Mouse (Mus musculus) adrenal gland, postnatal 25 days (tissue): ENCODE data around the gene Src. TPM values are rescaled to one million over a fixed set of nuclear protein-coding genes. Genes with fewer than 3 reads are reported as not detected.
A peak's percentile ranks its signal among the peaks of the same experiment; 100 is the strongest.

ENCODE experiments used
- DNase-seq: peaks from one replicate; pipeline ENCODE4 v3.0.0; 2021; ENCODE audit warnings: mixed read lengths
- total RNA-seq: library from RNA; stranded (reverse); gene quantifications from 2 replicates; pipeline ENCODE4 v1.2.3, GENCODE M21; 2021

Src gene
- total RNA-seq, 1 experiment from 2014 or later, result 19.4 TPM

DNA sequence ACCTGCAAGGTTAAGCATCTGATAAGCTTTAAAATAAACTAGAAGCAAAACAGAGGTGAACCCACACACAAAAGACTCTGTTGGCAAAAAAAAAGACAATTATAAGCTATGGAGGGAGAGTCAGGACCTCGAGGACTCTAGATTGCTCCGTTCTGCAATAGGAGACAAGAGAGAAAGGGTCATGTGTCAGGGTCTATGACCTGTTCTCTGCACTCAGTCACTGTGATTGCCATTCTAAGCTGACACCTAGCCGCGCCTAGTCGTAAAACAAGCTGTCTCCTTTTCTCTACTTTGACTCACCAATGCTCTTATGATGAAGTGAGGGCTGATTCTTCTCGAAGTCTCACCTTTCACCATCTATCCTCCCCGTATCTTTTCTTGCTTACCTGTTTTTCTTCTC lies 5.7 kb upstream of the Src start:
- no peak for DNase-seq

- DNase-seq, result no peak
These were observed 1.0 kb upstream of the Src start for GRCm38 (mm10) chr2:157417229-157417628.

DNA sequence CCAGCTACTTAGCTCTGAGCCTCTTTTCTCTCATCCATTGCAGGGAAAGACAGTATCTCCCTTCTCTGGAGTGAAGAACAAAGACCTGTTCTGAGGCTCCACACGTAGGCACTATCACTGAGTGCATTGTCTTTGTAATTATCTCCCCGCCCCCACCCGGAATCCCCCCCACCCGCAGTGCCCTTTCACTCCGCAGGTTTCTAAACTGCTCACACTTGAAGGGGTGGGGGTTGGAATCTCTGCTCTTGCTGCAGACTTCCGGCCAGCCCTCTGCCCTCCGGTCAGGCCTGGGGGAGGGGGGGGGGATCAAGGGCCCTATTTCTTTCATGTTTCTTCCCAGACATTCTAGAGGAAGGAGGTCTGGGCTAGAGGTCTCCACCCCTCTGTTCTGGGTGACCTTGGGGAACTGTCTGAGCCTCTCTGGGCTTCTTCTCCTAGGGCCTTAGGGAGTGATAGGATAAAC lies 396 bp downstream of the Src start:
- no peak for DNase-seq

DNA sequence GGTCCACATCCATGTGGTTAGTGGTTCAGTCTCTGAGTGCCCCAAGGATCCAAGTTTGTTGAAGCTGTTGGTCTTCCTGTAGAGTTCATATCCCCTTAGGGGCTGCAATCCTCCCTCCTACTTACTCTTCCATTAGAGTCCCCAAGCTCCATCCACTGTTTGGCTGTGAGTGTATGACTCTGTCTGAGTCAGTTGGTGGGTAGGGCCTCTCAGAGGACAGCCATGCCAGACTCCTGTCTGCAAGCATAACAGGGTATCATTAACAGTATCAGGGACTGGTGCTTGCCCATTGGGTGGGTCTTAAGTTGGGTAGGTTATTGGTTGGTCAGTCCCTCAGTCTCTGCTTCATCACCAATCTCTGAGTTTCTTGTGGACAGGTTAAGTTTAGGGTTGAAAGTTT lies 1.3 kb downstream of the Src start:
- DNase-seq, result no peak

GRCm38 (mm10) chr2:157420404-157420803 lies 2.2 kb downstream of the Src start:
- DNase-seq, result no peak

- DNase-seq, result no peak
These were observed 3.9 kb downstream of the Src start for GRCm38 (mm10) chr2:157422062-157422655.

DNA sequence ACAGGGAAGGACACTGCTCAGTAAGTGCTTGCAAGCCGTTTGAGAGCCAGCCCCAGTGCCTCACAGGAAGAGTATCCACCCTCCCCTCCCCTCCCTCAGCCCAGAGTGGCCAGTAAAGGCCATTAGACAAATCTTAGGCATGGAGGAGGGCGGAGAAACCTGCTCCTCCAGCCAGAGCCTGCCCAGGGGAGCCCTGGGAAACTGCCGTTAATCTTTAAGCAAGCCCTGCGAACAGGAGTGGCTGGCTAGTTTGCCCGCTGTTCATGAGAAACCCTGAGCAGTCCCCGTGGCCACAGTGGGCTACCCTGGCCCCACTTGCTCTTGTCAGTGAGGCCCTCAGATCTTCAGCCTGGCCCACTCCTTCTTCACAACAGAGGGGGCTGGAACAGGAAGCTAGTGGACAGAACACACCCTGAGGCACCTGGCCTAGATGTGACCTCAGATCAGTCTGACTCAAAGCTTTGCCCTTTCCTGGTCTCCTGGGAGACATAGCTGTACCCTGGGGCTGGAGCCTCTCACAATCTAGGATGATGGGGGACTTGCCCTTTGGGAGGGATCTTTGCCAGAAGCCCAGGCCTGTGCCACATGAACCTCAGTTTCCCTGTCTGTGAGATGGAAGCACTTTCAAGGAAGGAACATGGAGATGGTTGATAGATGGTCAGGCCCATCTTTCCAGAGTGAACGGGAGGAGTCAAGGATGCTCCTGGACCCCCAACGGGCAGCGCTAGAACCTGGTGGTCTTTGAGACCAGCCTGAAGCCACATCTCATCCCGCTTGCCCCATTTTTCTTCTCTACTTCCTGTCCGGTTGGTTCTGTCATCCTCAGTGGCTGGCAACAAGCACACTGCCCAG lies 4.8 kb downstream of the Src start:
- no peak for DNase-seq

DNA sequence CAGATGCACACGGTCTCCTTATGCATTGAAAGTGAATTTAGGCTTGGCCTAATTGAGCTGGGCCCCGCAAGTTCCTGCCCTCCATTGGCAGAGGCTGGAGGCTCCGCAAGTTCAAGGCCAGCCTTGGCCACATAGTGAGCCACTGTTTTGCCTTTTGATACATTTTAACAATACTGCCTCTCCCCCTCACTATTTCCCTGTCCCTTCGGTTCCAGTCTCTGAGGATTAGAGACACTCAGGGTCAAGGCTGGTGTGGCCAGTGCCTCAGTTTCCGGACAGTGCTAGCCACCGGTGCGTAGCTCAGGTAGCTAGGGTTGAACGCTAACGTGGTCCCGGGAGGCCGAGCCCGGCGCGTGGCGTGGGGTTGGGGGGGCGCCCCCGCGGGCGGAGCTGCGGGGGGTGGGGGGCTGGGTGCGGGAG lies 5.5 kb downstream of the Src start:
- no peak for DNase-seq

DNA sequence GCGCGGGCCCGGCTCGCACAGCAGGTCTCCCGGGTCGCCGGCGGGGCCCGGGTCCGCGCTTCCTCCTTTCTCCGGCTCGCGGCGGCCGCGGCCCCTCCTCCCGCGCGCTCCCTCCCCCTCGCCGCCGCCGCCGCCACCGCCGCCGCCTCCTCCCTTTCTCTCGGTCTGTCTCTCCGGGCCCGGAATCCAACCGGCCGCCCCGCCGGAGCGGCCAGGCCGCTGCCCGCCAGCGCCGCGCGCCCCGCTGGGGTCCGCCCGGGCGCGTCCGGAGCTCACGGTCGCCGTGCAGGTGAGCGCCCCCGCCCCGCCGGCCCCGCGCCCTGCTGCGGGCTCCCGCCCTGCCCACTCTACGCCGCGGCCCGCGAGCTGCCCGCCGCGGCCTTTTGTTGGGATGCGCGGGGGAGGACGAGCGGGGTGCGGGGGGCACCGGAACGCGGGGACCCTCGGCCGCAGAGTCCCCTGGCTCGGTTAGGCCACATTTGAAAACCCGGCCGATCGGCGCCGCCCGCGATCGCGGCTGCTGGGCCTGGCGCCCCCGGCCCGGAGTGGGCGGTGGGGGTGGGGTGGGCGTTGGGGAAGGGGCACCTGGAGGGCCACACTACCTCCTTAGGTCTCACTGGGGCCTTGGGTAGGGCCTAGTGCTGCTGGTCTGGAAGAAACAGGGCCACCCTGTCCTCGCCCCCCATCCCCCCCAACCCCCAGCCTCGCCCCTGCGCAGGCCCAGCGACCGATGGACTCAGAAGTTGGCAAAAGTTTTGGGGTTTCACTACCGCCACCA lies 6.1 kb downstream of the Src start:
- DNase-seq, result peak; percentile 68

DNA sequence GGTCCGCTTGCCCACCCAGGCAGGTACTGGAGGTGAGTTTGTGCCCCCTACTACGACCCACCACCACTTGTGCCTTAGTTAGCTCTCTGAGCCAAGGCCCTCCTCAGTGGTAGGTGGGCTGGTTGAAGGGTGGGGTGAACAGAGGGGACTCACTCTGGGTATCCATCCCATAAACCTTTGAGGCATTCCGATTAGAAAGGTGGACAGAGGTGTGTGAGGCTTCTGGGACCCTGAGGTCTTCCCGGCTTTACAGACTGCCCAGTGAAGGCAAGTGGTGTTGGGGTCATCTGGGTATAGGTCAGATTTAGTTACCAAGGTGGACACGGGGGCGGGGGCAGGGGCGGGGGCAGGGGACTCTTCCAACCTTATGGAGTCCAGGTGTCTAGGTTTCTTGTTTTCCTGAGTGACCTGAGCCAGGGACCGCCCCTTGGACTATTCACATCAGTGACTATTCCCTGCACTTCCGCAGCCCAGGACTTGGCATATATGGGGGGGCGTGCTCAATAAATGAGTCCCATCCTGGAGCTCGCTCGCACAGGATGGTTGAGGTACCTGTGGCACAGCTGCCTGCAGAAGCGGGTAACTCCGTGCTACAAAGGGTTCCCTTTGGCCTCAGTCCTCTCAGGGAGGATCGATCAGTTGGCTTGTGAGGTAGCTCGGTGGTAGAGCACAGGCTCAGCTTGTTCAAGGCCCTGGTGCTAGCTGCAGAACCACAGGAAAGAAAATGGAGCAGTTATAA lies 6.8 kb downstream of the Src start:
- DNase-seq, result no peak

GRCm38 (mm10) chr2:157425643-157425988 lies 7.4 kb downstream of the Src start:
- no peak for DNase-seq

DNA sequence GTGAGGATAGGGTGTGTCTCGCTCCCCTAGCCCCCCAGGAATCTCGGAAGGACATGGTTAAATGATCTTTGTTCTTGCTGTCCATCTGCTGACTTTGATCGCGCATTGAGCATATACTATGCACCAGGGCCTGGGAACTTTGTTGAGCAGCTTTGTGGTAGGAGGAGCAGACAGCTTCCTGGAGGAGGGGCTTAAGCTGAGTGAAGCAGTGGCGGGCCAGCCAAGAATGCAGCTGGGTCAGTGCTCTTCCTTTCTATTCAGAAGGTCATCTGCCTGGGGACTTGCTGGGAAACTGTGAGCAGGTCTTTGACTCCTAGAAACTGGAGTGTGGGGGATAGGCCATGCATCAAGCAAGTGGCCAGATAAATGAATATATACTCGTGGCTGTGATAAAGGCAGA lies 7.9 kb downstream of the Src start:
- peak; percentile 32 for DNase-seq

DNA sequence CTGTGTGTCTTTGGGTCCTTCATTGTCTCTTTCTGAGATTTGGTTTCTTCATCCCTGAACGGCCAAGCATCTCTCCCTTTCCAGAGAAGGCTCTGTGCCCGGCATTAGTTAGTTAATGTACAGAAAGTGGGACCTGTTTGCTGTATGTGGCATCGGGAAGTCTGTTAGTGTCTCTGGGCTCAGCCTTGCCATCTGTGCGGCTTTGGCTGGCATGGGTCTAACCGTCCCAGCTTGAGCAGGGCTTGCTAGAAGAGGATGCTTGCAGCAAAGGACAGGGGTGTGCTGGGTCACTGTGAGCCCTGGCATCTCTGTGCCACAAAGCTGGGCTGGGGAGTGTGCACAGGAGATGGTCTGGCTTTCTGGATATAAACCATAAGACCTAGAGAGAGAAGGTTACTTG lies 8.9 kb downstream of the Src start:
- DNase-seq, result no peak

GRCm38 (mm10) chr2:157428351-157429139 lies 10.3 kb downstream of the Src start:
- DNase-seq, result no peak

DNA sequence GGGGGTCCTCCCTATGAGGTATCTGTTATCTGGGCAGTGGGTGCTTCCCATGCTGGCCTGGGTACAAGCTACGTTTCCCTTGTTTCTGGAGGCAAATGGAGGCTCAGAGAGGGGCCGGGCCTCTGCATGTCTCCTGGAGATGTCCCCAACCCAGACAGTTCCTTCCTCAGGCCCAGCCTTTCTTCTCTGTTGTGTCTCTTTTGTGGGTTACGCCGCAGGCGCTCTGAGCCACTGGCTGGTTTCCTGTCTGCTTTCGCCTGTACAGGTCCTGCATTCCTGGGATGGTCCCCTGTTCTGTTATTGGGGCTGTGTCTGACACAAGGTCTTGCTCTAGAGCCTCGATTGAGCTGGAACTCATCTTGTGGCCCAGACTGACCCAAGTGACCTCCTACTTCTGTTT lies 11.5 kb downstream of the Src start:
- DNase-seq, result no peak

GRCm38 (mm10) chr2:157430667-157431429 lies 12.6 kb downstream of the Src start:
- no peak for DNase-seq

GRCm38 (mm10) chr2:157431912-157432311 lies 13.7 kb downstream of the Src start:
- no peak for DNase-seq

DNA sequence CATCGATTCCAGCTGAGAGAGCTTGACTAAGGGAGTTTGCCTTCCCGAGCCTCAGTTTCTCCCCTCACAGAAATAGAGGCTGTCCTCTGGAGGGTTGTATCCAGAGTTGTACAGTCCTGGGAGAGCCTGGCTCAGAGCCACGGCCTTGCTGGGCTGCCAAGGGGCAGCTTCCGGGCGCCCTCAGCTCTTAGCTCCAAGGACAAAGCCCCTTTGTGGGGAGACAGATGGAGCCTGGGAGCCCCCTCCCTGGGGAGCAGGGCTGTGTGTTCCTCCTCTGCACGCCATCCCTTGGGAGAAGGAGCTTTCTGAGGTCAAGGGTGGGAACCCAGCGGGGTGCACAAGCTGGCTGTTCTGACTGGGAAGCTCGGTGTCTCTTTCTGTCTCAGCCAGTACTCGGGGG lies 14.2 kb downstream of the Src start:
- DNase-seq, result peak; percentile 52

DNA sequence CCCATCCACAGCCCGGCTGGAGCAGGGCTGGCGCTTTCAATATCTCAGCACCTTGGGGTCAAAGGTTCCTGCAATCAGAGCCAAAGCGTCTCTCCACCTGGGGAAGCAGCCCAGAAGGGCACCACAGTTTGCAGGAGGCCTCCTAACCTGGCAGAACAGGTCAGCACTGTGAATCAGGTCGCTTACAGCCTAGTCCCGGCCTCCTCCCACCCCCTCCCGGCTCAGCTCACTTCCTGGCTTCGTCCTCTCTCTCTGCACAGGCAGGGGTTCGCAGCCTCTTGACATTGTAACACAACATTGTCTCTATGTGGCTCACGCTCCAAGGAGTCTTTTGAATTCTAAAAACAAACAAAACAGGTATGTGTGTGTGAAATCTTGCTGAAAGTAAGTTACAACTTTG lies 15.8 kb downstream of the Src start:
- no peak for DNase-seq

- DNase-seq, result no peak
These were observed 16.3 kb downstream of the Src start for GRCm38 (mm10) chr2:157434497-157434896.

DNA sequence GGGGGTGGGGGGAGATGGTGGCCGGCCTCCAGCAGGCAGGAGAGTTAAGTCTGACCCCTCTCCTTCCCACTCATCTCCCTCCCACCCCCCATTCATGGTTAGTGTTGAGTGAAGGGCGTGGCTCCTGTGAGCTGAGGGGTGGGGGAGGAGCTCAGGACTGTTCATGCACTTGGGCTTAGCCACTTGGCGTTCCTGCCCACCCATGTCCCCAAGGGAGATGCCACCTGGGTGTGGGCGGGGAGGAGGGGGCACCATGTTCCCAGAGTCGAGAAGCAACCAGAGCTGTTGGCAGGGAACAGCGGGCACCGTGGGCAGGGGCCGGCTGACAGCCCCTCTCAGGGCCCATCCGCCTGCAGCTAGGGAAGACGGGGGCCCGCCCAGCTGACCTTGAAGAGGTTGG lies 18.3 kb downstream of the Src start:
- no peak for DNase-seq
